Mouse (Mus musculus): ENCODE measurements around the gene Hcn1.
"Not testable (repeated sequence)": the region's sequence is repeated elsewhere in the genome, so short reads cannot be mapped to it uniquely, and the experiment has no call there.

The Hcn1 gene

GRCm38 (mm10) chr13:117999767-118000488 is 397.8 kb downstream of the Hcn1 start:
- in situ Hi-C loops (cut with MboI; ENCODE audit: unreplicated experiment in 2 of 2): no loop called here

GRCm38 (mm10) chr13:118000538-118000937 is 398.4 kb downstream of the Hcn1 start:
- in situ Hi-C loops (cut with MboI; ENCODE audit: unreplicated experiment in 2 of 2): no loop called here

- in situ Hi-C loops (cut with MboI; ENCODE audit: unreplicated experiment in 2 of 2): no loop called here
Measured at GRCm38 (mm10) chr13:118021176-118021575, 419.1 kb downstream of the Hcn1 start.

GRCm38 (mm10) chr13:118022891-118023290 is 420.8 kb downstream of the Hcn1 start:
- in situ Hi-C loops (cut with MboI; ENCODE audit: unreplicated experiment in 2 of 2): not testable (repeated sequence)

- in situ Hi-C loops (cut with MboI; ENCODE audit: unreplicated experiment in 2 of 2): no loop called here
Measured at GRCm38 (mm10) chr13:118023381-118023780, 421.3 kb downstream of the Hcn1 start.

- in situ Hi-C loops (cut with MboI; ENCODE audit: unreplicated experiment in 2 of 2): no loop called here
Measured at GRCm38 (mm10) chr13:118026510-118026909, 424.4 kb downstream of the Hcn1 start.

- in situ Hi-C loops (cut with MboI; ENCODE audit: unreplicated experiment in 2 of 2): no loop called here
Measured at GRCm38 (mm10) chr13:118027868-118028267, 425.7 kb downstream of the Hcn1 start.

- in situ Hi-C loops (cut with MboI; ENCODE audit: unreplicated experiment in 2 of 2): no loop called here
Measured at GRCm38 (mm10) chr13:118028662-118029061, 426.5 kb downstream of the Hcn1 start.

- in situ Hi-C loops (cut with MboI; ENCODE audit: unreplicated experiment in 2 of 2): no loop called here
Measured at GRCm38 (mm10) chr13:118029579-118029978, 427.5 kb downstream of the Hcn1 start.

- in situ Hi-C loops (cut with MboI; ENCODE audit: unreplicated experiment in 2 of 2): no loop called here
Measured at GRCm38 (mm10) chr13:118035598-118035997, 433.5 kb downstream of the Hcn1 start.
